Mouse (Mus musculus) midbrain, postnatal 0 days (tissue): ENCODE data around the gene Gm11084. TPM values are rescaled to one million over a fixed set of nuclear protein-coding genes. Genes with fewer than 3 reads are reported as not detected.

Experiments
- ATAC-seq: fragments of 200-750 bp; cut with Nextera tagmentation; 2 replicates; pipeline ENCODE4 v1.8.0; 2017; ENCODE audit warnings: moderate number of reproducible peaks, mild to moderate bottlenecking, moderate TSS enrichment, moderate library complexity; ENCODE audit not compliant: low FRiP score
- DNase-seq: peaks from one replicate; pipeline ENCODE4 v3.0.0-alpha.2; 2015; ENCODE audit warnings: low spot score
- H3K27ac ChIP-seq: fragments of 300-500 bp; sonication (generic); 2 replicates; pipeline ENCODE4 v1.5.1; 2014; ENCODE audit warnings: low read depth, mild to moderate bottlenecking, low read length, mixed read lengths
- H3K27me3 ChIP-seq: fragments of 300-500 bp; sonication (generic); 2 replicates; pipeline ENCODE4 v1.6.1; 2014; ENCODE audit warnings: low read length, control low read depth, mixed read lengths; ENCODE audit not compliant: insufficient read depth
- H3K36me3 ChIP-seq: fragments of 300-500 bp; sonication (generic); 2 replicates; pipeline ENCODE4 v1.6.1; 2014; ENCODE audit warnings: low read length, control low read depth, mixed read lengths; ENCODE audit not compliant: insufficient read depth
- H3K4me1 ChIP-seq: fragments of 300-500 bp; sonication (generic); 2 replicates; pipeline ENCODE4 v1.6.1; 2014; ENCODE audit warnings: mild to moderate bottlenecking, control low read depth, antibody characterized with exemption, low read length, mixed read lengths; ENCODE audit not compliant: insufficient read depth
- H3K4me2 ChIP-seq: fragments of 300-500 bp; sonication (generic); 2 replicates; pipeline ENCODE4 v1.6.1; 2014; ENCODE audit warnings: low read depth, mild to moderate bottlenecking, low read length, mixed read lengths; ENCODE audit not compliant: poor library complexity, severe bottlenecking
- H3K4me3 ChIP-seq: fragments of 300-500 bp; sonication (generic); 2 replicates; pipeline ENCODE4 v1.5.1; 2014; ENCODE audit warnings: low read depth, mild to moderate bottlenecking, low read length, moderate library complexity
- H3K9ac ChIP-seq: fragments of 300-500 bp; sonication (generic); replicated peaks from 2 replicates; pipeline ENCODE4 v1.6.1; 2014; ENCODE audit warnings: mild to moderate bottlenecking, low read length, moderate library complexity, mixed read lengths; ENCODE audit not compliant: poor library complexity, severe bottlenecking
- H3K9me3 ChIP-seq: fragments of 300-500 bp; sonication (generic); 2 replicates; pipeline ENCODE4 v1.6.1; 2016; ENCODE audit warnings: low read length, control low read depth
- CTCF ChIP-seq: IDR thresholded peaks from 2 replicates; pipeline ENCODE4 v1.5.1; 2016; ENCODE audit warnings: antibody characterized with exemption, mild to moderate bottlenecking
- WGBS: fragments of 180-500 bp; shearing (Covaris S2); extraction: QIAGEN DNeasy Blood & Tissue Kit; methylation state at CpG from one replicate; pipeline ENCODE4 v1.1.7; 2014; 5-methylcytosine and 5-hydroxymethylcytosine counted together
- polyA plus RNA-seq: library from polyadenylated mRNA; unstranded; fragments of >200 nt; fragmentation: Nextera tagmentation; extraction: Ambion mirVana; gene quantifications from 2 replicates; pipeline ENCODE4 v1.2.1, GENCODE M21; 2015
- total RNA-seq: library from RNA; depleted of rRNA; stranded (reverse); fragments of >200 nt; gene quantifications from 2 replicates; pipeline ENCODE4 v1.2.3, GENCODE M21; 2014; rRNA removed

The Gm11084 gene
- not detected in 2 replicates for total RNA-seq
- polyA plus RNA-seq, result not detected in 2 replicates

DNA sequence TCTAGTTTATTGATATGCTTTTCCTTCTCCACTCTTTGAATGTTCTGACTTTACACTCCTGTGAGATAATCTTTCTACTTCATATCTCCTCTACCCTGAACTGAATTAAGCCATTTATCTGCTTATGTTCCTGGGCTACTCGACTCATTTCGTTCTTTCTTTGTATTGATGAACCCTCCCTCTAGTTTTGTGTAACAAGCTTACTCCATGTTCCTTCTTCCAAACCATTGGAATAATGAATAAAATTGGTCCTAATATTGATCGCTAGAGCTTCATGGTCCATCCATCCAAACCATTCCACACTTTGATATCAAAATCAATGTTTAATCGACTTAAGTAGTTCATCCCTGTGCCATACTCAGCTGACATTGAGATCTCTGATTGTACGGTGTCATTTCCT, at the start of gene Gm11084:
Gene Gm11084 (minus strand): TSS at position 101 of the 400 bp plus-strand sequence.
- no peak for DNase-seq
- Histone ChIP-seq H3K36me3 (no peaks in the 10 kb centered on the region), H3K4me2 (no peak within 1 kb of the TSS), H3K27ac (no peak within 1 kb of the TSS), H3K4me1 (no peaks in the 10 kb centered on the region), H3K9ac (no peak within 1 kb of the TSS), H3K27me3 (no peaks in the 10 kb centered on the region), H3K4me3 (no peak within 1 kb of the TSS), H3K9me3 (no peaks in the 10 kb centered on the region)
- TF ChIP-seq CTCF, result no peak
- ATAC-seq, result no peak
- 90% methylated on average over 5 of the region's 5 CpGs for WGBS

GRCm38 (mm10) chr2:73031061-73032055, 44.8 kb upstream of the Gm11084 start:
- 78% methylated on average over 7 of the region's 7 CpGs for WGBS
- Histone ChIP-seq H3K27ac (no peak overlapping the region), H3K36me3 (no peaks in the 10 kb centered on the region), H3K4me1 (no peaks in the 10 kb centered on the region), H3K9ac (no peak overlapping the region), H3K4me2 (no peak overlapping the region), H3K9me3 (no peaks in the 10 kb centered on the region), H3K27me3 (no peaks in the 10 kb centered on the region), H3K4me3 (no peak overlapping the region)
- DNase-seq, result no peak
- no peak for TF ChIP-seq CTCF
- ATAC-seq, result no peak

DNA sequence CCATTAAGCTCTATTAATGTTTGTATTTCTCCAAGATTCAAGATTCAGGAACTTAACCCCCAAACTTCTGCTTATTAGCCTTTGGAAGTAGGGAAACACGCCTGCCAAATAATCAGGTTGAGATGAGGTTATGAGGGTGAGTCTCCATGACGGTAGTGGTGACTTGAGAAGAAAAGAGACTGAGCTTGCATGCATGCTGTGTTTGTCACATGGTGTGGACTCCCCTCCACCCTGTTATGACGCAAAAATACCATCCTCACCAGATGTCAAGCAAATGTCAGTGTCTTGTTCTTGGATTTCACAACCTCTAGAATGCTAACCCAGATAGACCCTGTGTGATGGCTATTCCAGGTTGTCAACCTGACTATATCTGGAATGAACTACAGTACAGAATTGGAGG, 43.3 kb upstream of the Gm11084 start:
- no peaks in the 10 kb centered on the region for H3K9me3 ChIP-seq
- no peak overlapping the region for H3K4me3 ChIP-seq
- no peaks in the 10 kb centered on the region for H3K36me3 ChIP-seq
- no peak for DNase-seq
- no peak overlapping the region for H3K27ac ChIP-seq
- 93% methylated on average over 3 of the region's 3 CpGs for WGBS
- H3K9ac ChIP-seq, result no peak overlapping the region
- no peak for TF ChIP-seq CTCF
- no peak for ATAC-seq
- H3K27me3 ChIP-seq, result no peaks in the 10 kb centered on the region
- H3K4me1 ChIP-seq, result no peaks in the 10 kb centered on the region
- no peak overlapping the region for H3K4me2 ChIP-seq

GRCm38 (mm10) chr2:73028019-73028418, 41.5 kb upstream of the Gm11084 start:
- no peak overlapping the region for H3K9ac ChIP-seq
- H3K4me2 ChIP-seq, result no peak overlapping the region
- TF ChIP-seq CTCF, result no peak
- WGBS, result 84% methylated on average over 3 of the region's 3 CpGs
- H3K4me3 ChIP-seq, result no peak overlapping the region
- no peak overlapping the region for H3K27ac ChIP-seq
- DNase-seq, result no peak
- H3K36me3 ChIP-seq, result no peaks in the 10 kb centered on the region
- H3K4me1 ChIP-seq, result no peaks in the 10 kb centered on the region
- no peak for ATAC-seq
- H3K27me3 ChIP-seq, result no peaks in the 10 kb centered on the region
- no peaks in the 10 kb centered on the region for H3K9me3 ChIP-seq

GRCm38 (mm10) chr2:73027126-73027525, 40.6 kb upstream of the Gm11084 start:
- no peaks in the 10 kb centered on the region for H3K9me3 ChIP-seq
- no peak for ATAC-seq
- no peaks in the 10 kb centered on the region for H3K36me3 ChIP-seq
- no peak for TF ChIP-seq CTCF
- no peaks in the 10 kb centered on the region for H3K4me1 ChIP-seq
- H3K4me2 ChIP-seq, result no peak overlapping the region
- 41% methylated on average over 3 of the region's 3 CpGs for WGBS
- H3K27ac ChIP-seq, result no peak overlapping the region
- no peak overlapping the region for H3K9ac ChIP-seq
- no peak overlapping the region for H3K4me3 ChIP-seq
- DNase-seq, result no peak
- H3K27me3 ChIP-seq, result no peaks in the 10 kb centered on the region

DNA sequence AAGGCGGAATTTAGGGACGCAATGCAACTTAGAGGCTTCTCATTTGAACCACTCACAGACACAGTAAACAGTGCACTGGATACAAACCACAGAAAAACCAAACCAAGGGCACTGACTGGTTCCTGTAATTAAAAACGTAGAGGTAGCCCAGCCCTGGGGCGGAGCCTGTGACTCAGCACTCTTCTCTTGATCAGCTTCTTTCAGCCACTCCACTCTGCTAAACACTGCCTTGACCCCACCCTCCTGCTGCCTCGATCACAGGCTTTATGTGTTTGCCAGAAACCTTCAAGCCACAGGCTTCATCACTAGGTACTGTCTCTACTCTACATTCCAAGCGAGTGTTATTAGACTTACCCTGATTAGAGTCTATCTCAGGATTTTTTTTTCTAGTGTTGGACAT, 37.3 kb upstream of the Gm11084 start:
- 52% methylated on average over 6 of the region's 6 CpGs for WGBS
- Histone ChIP-seq H3K9ac (no peak overlapping the region), H3K27ac (no peak overlapping the region), H3K4me2 (no peak overlapping the region), H3K4me1 (no peaks in the 10 kb centered on the region), H3K4me3 (no peak overlapping the region), H3K27me3 (no peaks in the 10 kb centered on the region), H3K36me3 (no peaks in the 10 kb centered on the region), H3K9me3 (no peaks in the 10 kb centered on the region)
- no peak for TF ChIP-seq CTCF
- ATAC-seq (no peak), DNase-seq (no peak)
